Mouse (Mus musculus) heart, embryonic 15.5 days (tissue): ENCODE results near the gene 4930449I24Rik. TPM values are rescaled to one million over a fixed set of nuclear protein-coding genes. Genes with fewer than 3 reads are reported as not detected.
"Not testable (repeated sequence)": the region's sequence is repeated elsewhere in the genome, so short reads cannot be mapped to it uniquely, and the experiment has no call there.

Experiments
- ATAC-seq: fragments of 200-750 bp; cut with Nextera tagmentation; replicated peaks from 2 replicates; pipeline ENCODE4 v1.8.0; 2017; ENCODE audit warnings: low read depth, moderate TSS enrichment; ENCODE audit not compliant: insufficient number of reproducible peaks, insufficient read depth, low FRiP score
- H3K27ac ChIP-seq: fragments of 300-500 bp; sonication (generic); 2 replicates; pipeline ENCODE4 v1.5.1; 2015; ENCODE audit warnings: mild to moderate bottlenecking, inconsistent platforms
- H3K27me3 ChIP-seq: fragments of 300-500 bp; sonication (generic); 2 replicates; pipeline ENCODE4 v1.6.1; 2015; ENCODE audit warnings: inconsistent platforms
- H3K36me3 ChIP-seq: fragments of 300-500 bp; sonication (generic); 2 replicates; pipeline ENCODE4 v1.6.1; 2015; ENCODE audit warnings: mild to moderate bottlenecking, inconsistent platforms
- H3K4me1 ChIP-seq: fragments of 300-500 bp; sonication (generic); replicated peaks from 2 replicates; pipeline ENCODE4 v1.6.1; 2015; ENCODE audit warnings: inconsistent platforms
- H3K4me2 ChIP-seq: fragments of 300-500 bp; sonication (generic); 2 replicates; pipeline ENCODE4 v1.6.1; 2015; ENCODE audit warnings: inconsistent platforms, mild to moderate bottlenecking, moderate library complexity
- H3K4me3 ChIP-seq: fragments of 300-500 bp; sonication (generic); 2 replicates; pipeline ENCODE4 v1.5.1; 2015; ENCODE audit warnings: mild to moderate bottlenecking, inconsistent platforms
- H3K9ac ChIP-seq: fragments of 300-500 bp; sonication (generic); 2 replicates; pipeline ENCODE4 v1.6.1; 2015; ENCODE audit warnings: mild to moderate bottlenecking, inconsistent platforms
- H3K9me3 ChIP-seq: fragments of 300-500 bp; sonication (generic); replicated peaks from 2 replicates; pipeline ENCODE4 v1.6.1; 2016; ENCODE audit warnings: inconsistent platforms
- WGBS: fragments of 180-500 bp; shearing (Covaris S2); methylation state at CpG from one replicate; pipeline ENCODE4 v1.1.7; 2015; ENCODE audit warnings: mixed read lengths; 5-methylcytosine and 5-hydroxymethylcytosine counted together
- polyA plus RNA-seq: library from polyadenylated mRNA; unstranded; fragments of >200 nt; fragmentation: Nextera tagmentation; extraction: Ambion mirVana; gene quantifications from 2 replicates; pipeline ENCODE4 v1.2.1, GENCODE M21; 2015

4930449I24Rik gene
- polyA plus RNA-seq, 1 experiment from 2014 or later = not detected

DNA sequence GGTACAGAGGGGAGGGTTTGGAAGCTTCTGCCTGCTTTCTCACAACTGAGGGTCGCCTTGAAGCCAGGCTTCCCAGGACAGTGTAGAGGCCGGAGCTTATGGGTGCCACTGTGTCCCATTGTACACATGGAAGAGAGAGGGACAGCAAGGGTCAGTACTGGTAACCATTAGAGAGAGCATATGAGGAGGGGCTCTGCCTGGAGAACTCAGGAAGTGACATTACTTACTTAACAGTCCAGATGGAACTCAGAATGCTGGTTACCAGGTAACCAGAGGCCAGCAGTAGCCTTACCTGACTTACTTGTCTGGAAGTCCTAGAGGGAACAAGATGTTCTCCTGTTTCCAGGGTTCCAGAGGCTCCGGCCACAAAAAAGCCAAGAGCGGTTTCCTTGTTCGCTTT, 11.6 kb downstream of the 4930449I24Rik start, which contains the start of gene Gm3402:
TSS of gene Gm3402 (plus strand) at position 301 of the 400 bp plus-strand sequence.
- H3K27me3 ChIP-seq, H3K4me3 ChIP-seq, H3K27ac ChIP-seq, H3K4me2 ChIP-seq, H3K9me3 ChIP-seq, H3K9ac ChIP-seq, H3K4me1 ChIP-seq, H3K36me3 ChIP-seq, ATAC-seq: not testable (repeated sequence)
- WGBS = 84% methylated on average over 2 of the region's 5 CpGs

DNA sequence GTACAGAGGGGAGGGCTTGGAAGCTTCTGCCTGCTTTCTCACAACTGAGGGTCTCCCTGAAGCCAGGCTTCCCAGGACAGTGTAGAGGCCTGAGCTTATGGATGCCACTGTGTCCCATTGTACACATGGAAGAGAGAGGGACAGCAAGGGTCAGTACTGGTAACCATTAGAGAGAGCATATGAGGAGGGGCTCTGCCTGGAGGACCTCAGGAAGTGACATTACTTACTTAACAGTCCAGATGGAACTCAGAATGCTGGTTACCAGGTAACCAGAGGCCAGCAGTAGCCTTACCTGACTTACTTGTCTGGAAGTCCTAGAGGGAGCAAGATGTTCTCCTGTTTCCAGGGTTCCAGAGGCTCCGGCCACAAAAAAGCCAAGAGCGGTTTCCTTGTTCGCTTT, 23.3 kb downstream of the 4930449I24Rik start, which contains the start of gene Gm3404:
TSS of gene Gm3404 (plus strand) at position 301 of the 400 bp plus-strand sequence.
- H3K36me3 ChIP-seq = not testable (repeated sequence)

DNA sequence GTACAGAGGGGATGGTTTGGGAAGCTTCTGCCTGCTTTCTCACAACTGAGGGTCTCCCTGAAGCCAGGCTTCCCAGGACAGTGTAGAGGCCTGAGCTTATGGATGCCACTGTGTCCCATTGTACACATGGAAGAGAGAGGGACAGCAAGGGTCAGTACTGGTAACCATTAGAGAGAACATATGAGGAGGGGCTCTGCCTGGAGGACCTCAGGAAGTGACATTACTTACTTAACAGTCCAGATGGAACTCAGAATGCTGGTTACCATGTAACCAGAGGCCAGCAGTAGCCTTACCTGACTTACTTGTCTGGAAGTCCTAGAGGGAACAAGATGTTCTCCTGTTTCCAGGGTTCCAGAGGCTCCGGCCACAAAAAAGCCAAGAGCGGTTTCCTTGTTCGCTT, 35.1 kb downstream of the 4930449I24Rik start, which contains the start of gene Gm3409:
TSS of gene Gm3409 (plus strand) at position 301 of the 400 bp plus-strand sequence.
- not testable (repeated sequence) for H3K4me2 ChIP-seq, ATAC-seq, H3K36me3 ChIP-seq, H3K27me3 ChIP-seq, H3K9me3 ChIP-seq, H3K4me3 ChIP-seq, H3K27ac ChIP-seq, H3K9ac ChIP-seq, H3K4me1 ChIP-seq
- 90% methylated on average over 3 of the region's 3 CpGs for WGBS

More for the DNA sequence above, 23.3 kb downstream of the 4930449I24Rik start, which contains the start of gene Gm3404:
- H3K4me3 ChIP-seq, H3K9me3 ChIP-seq, ATAC-seq, H3K4me2 ChIP-seq, H3K27ac ChIP-seq, H3K9ac ChIP-seq, H3K4me1 ChIP-seq, H3K27me3 ChIP-seq: not testable (repeated sequence)
- 92% methylated on average over 3 of the region's 3 CpGs for WGBS

Other genes starting within 250 kb of the 4930449I24Rik start
- gene Wasf3, start 117.4 kb upstream of the 4930449I24Rik start, polyA plus RNA-seq = 0.11 and 0.37 TPM in 2 replicates
- not detected in 2 replicates for gene Gm6408, start 20.4 kb upstream of the 4930449I24Rik start, polyA plus RNA-seq
- not detected in 2 replicates for gene Gm6370, start 11.0 kb upstream of the 4930449I24Rik start, polyA plus RNA-seq
- not detected in 2 replicates for gene Gm3402, start 11.7 kb downstream of the 4930449I24Rik start, polyA plus RNA-seq
- gene Gm3404, start 23.4 kb downstream of the 4930449I24Rik start, polyA plus RNA-seq = not detected in 2 replicates
- gene Gm3409, start 35.2 kb downstream of the 4930449I24Rik start, polyA plus RNA-seq = not detected in 2 replicates
- not detected in 2 replicates for gene Gm3415, start 53.7 kb downstream of the 4930449I24Rik start, polyA plus RNA-seq
- gene Gpr12, start 82.8 kb downstream of the 4930449I24Rik start, polyA plus RNA-seq = not detected in 2 replicates